Mouse (Mus musculus): ENCODE measurements around the gene Def8.
A peak's percentile ranks its signal among the peaks of the same experiment; 100 is the strongest.

Gene Def8

DNA sequence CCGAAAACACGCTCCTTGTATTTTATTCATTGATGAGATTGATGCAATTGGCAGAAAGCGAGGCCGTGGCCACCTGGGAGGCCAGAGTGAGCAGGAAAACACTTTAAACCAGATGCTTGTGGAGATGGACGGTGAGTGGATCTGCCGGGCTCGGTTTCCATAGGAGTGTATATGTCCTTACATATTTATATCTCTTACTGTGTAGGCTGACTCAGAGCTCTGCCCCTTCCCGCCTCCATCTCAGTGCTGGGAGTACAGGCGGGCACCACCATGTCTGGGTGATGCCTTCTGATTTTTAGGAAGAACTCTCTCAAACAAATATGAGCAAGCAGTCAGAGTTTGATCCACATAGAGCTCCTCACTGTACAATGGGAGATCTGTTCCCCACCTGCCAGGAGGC lies 69.6 kb downstream of the Def8 start:
- no peak for DNase-seq

DNA sequence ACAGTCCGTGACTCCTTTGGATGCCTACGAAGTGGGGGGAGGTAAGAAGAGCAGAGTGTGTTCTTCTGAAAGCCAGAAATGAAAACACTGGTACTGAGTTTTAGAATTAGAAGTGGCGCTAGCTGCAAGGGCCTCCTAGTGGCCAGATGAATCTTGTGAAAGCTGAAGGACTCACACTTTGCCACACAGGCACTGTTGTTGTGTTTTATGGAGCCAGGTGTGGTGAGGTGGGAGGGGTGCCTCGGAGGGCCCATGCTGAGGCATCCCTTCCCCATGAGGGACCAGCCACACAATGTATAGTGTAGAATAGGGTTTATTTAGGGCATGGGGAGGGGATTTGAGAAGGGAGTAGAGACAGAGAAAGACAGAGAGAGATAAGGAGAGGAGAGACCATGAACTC lies 74.4 kb downstream of the Def8 start:
- no peak for DNase-seq

DNA sequence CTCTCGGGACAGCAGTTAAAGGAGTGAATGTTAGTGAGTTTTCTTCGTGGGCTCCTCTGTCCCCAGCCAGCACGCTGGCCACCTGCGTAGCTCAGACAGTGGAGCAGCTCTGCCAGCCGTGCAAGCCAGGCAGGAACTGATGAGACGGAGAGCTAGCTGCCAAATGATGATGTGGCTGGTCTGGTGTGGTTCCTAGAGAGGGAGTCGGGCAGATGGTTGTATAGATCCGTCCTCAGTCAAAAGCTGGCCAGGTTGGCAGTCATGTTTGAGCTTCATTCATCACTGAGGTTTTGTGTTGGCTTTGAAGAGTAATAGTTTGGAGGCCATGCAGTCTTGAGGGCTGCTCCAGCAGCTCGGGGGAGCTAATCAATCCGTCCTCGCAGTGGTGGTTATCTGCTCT lies 75.6 kb downstream of the Def8 start:
- no peak for DNase-seq

DNA sequence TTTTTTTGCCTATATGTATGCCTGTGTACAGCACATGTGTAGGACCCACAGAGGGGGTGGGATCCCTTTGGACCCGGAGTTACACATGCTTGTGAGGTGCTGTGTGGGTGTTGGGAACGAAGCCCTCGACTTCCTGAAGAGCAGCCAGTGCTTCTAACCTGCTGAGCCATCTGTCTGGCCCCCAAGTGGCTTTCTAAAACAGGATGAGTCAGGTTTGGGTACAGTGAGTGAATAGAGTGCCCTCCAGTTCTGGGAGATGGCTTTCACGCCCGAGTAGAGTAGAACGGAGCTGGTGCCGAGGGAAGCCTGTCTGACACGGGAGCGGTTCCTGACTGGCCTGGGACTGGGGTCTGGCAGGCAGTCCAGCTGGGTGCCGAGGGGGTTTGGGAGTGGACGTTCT lies 76.2 kb downstream of the Def8 start:
- no peak for DNase-seq

DNA sequence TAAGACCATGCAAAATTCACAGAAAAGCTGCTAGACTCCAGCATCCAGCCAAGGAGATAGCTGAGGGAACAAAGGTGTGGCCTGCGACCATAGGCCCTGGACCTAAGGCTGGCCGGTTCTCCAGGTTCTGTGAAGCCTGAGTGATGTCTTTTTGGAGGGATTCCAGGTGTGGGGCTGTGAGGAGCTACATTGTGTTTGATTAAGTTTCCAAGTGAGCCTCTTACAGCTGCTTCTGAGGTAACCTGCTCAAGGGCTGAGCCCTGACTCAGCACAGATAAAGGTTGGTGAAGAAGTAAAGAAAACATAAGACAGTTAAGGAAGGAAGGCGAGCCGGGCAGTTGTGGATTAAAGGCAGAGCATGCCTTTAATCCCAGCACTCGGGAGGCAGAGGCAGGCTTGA lies 78.9 kb downstream of the Def8 start:
- no peak for DNase-seq

DNA sequence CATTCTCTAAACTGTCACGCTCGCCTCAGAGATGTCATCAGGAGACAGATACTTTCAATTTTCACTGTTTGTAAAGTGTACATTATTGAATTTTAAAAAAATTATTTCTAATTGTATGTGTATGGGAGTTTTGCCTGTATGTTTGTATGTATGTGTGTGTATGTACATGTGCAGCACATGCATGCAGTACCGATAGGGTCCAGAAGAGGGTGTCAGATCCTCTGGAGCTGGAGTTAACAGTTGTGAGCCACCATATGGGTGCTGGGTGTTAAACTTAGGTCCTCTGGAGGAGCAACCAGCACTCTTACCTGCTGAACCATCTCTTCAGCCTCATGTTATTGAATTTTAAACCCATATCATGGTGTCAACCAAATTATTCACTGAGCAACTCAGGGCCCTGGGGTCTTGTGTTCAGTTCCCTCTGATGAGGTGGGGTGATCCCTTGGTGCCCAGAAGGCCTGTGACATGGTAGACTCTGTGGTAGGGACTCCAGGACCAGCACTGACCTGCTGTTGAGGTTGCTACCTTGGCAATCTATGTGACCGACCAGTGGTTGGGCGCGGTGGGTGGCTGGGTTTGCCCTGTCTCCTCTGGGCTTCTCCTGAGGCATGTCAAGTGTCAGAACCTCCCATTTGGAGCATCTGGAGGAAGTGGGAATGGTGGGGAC lies 80.6 kb downstream of the Def8 start:
- no peak for DNase-seq

DNA sequence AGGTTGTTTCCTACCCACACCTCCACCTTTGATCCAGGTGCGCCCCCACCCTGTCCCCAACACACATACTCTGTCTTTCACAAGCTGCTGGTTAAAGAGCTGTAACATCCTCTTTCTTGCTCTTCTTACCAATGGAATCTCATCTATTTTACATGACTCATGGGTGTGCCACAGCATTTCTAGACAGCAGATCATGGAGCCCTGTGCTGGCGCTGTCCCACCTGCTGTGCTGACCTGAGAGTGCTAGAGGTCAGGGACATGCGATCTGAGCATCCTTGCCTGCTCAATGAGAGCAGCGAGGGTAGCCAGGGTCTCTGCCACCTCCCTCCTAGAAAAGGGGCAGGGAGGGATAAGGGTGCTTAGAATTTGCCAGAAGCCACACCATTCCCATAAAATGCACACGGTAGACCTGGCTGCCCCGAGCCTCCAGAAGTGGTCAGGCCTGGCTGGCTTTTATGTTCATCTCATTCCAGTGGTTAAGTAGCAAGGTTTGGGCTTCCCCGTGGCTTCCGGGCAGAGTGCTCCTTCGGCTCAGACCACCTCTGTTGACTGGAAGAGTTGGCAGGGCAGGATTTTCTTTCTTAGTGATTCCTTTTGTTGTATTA lies 81.4 kb downstream of the Def8 start:
- peak in 1 of 2 experiments; percentile 40 for DNase-seq

DNA sequence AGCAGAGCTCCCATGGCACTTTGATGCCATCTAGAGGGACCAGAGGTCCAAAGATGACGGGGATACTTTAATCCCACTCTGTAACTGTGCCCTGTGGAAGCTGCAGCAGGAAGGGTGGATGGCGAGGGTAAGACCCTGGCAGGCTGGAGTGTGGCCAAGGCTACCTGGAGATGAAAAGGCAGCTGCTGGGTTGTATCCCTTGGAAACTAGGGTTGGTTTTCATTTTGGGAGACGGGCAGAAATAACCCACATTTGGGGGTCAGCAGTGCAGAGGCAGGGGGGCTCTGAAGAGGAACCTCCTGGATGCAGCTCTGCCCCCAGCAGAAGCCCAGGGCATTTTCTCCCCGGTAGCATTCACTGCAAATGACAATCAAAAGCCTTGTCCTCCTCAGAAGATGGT lies 81.9 kb downstream of the Def8 start:
- DNase-seq = no peak

DNA sequence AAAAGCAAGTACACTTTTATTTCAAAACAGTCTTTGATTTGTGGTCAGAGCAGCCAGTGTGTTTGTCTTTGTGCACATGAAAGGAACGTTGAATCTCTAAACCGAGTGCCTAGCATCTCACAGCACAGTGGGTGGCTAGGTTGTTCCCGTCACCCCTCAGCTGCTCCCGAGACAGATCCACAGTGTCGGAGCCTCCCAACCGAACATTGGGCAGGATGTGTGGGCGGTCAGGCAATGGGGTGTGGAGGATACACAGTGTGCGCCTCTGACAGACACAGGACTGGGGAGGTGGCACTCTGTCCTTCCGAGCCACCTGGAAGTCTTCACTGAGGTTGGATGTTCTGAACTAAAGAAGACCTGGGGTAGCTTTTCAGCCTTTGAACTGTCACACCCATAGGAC lies 82.4 kb downstream of the Def8 start:
- DNase-seq = no peak

DNA sequence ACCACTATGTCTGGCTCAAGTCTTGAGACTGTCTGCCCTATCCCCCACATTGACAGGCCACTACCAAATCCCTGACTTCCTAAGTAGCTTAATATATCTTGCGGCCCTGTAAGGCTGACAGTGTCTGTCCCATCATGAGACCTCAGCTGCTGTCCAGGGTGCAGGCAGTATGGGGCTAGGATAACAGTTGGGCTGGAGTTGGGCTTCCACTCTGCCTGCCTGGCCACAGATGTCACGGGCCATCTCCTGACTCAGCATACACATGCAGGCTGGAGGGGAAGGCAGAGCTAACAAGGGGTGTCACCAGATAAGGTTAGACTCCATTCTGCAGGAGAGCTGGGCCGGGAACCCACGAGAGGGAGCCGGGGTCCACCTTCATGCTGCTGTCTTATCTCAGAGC lies 83.8 kb downstream of the Def8 start:
- DNase-seq = no peak

DNA sequence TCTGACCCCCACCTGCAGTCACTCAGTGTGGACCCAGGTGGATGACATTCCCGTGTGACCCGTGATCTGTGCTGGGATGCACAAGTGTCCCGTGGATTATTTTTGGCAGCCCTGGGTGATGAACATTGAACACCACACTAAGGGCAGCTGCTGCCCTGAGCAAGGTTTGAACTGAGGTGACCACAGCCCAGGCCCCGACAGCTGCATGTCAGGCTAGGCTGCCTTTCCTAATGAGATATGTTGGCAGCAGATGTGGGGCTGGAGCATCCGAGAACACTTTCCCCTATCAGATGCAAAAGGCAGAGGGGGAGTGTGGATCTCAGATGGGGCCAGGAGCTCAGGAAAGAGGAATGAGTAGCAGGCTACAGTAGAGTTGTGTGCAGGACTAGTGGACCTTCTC lies 87.5 kb downstream of the Def8 start:
- DNase-seq = no peak
